Mouse (Mus musculus) frontal cortex, postnatal 36 days (tissue): ENCODE measurements around the gene Ryr1.
"Not testable (repeated sequence)": the region's sequence is repeated elsewhere in the genome, so short reads cannot be mapped to it uniquely, and the experiment has no call there.

Source experiments
- DNase-seq, 2 experiments: peaks; one replicate each; pipeline ENCODE4 v3.0.0; 2022; ENCODE audit warnings: low spot score in 2 of 2

The Ryr1 gene

GRCm38 (mm10) chr7:29084411-29084810 is 40.6 kb downstream of the Ryr1 start:
- no peak for DNase-seq

- DNase-seq = no peak
Observed at GRCm38 (mm10) chr7:29079419-29079950, 45.5 kb downstream of the Ryr1 start.

GRCm38 (mm10) chr7:29076977-29077376 is 48.0 kb downstream of the Ryr1 start:
- DNase-seq = peak; percentile 31

- DNase-seq = no peak
Observed at GRCm38 (mm10) chr7:29075208-29075607, 49.8 kb downstream of the Ryr1 start.

- DNase-seq = peak; percentile 26 to 27
Observed at GRCm38 (mm10) chr7:29072689-29073088, 52.3 kb downstream of the Ryr1 start.

GRCm38 (mm10) chr7:29071169-29071891 is 53.6 kb downstream of the Ryr1 start:
- peak; percentile 43 to 48 for DNase-seq

DNA sequence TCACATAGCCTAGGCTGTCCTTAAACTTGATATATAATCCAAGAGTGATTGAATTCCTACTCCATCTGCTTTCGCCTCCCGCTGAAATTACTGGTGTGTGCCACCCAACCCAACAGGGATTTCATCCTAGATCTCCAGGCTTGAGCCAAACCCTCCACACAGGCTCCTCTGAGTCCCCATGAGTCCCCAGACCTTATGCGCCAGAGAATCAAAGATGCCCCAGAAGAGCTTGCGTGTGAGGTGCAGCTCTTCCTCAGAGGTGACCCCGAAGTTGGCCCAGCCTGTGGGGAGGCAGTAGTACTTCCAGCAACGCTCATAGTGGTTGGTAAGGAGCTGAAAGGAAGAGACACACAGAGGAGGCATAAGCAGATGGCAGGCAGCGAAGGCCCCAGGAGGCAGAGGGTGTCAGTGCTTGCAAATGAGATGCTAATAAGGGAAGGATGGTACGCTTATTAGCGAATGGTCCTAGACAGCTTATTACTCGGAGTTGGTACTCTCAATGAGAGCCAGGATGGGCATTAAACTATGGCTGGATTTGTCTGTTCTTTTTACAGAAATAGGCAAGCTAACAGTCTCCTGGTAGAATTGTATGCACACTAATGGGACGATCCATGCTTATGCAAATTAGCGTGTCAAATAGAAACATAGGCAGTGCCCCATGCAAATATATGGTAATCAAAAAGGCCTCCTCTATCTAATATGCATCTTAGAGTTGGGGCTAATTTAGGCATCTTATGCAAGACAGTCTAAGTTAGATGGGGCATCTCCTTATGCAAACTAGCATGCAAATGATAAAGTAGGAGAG is 54.4 kb downstream of the Ryr1 start:
- peak; percentile 26 to 30 for DNase-seq

- no peak for DNase-seq
Observed at GRCm38 (mm10) chr7:29067758-29068157, 57.2 kb downstream of the Ryr1 start.

DNA sequence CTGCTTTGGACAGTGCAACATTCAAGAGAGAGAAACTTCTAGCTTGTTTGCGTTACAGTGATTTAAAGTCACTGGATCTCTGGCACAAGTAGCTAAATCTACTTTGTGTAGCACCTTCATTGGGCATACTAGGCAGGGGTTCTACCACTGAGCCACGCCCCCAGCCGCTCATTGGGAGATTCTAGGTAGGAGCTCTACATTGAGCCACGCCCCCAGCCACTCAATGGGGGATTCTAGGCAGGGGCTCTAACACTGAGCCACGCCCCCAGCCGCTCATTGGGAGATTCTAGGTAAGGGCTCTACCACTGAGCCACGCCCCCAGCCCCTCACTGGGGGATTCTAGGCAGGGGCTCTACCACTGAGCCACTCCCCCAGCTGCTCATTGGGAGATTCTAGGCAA is 61.5 kb downstream of the Ryr1 start:
- not testable (repeated sequence) for DNase-seq

DNA sequence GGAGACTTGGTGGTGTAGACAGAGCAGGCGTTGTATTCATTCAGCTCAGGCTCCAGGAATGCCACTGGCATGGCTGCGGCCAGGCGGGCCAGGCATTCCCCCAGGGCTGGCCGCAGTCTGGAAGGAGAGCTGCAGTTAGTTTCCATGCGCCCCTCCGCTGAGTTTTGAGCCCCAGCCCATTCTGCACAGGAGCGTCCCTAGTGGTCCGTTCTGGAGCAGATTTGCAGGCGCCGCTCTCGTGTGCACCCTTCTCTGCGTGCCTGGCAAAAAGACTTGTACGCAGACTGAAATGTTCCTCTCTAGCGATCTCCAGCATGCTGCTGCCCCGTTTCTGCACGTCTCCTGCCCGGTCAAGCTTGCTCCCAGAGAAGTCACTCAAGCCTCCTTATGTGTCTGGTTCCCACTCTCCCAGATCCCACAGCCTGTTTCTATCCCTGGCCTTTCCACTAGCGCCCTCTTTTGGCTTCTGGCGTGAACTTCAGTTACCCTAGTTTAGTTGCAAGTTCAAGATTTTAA is 63.4 kb downstream of the Ryr1 start:
- DNase-seq = no peak

DNA sequence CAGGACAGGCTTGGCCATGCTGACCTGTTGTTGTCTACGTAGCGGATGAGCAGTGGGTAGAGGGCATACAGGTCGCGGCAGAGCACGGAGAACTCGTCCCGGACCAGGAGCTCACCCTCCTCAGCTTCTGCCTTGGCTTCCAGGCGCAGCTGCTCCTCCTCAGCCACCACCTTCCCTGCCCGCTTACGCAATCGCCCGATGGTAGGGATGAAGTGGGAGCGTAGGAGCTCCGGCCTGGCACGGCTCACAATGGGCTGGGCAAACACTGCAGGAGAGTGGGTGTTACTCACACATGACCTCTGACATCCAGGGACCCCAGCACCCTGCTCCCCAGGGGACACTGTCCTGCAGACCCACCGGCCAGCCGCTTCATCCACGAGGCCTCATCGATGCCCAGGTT is 65.5 kb downstream of the Ryr1 start:
- DNase-seq = no peak

GRCm38 (mm10) chr7:29052821-29053220 is 72.2 kb downstream of the Ryr1 start:
- DNase-seq = no peak

GRCm38 (mm10) chr7:29050797-29051196 is 74.2 kb downstream of the Ryr1 start:
- peak in 1 of 2 experiments; percentile 72 for DNase-seq

DNA sequence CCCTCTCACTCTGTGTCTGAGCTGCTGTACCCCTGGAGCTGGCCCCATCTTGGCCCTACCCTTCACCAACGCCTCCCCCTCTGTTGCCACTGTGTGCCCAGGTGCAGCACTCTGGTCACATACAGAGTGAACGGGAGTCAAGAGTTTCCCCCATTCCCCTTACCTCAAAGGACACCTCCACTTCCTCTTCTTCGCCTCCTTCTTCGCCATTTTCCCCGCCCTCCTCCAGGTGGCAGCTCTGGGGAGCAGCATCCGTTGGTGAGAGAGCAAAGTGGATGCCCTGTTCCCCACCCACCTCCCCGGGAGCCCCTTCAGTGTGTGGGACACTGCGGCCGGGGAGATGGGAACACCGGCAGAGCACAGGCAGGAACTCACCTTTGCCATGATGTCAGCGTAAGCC is 76.4 kb downstream of the Ryr1 start:
- DNase-seq = no peak

DNA sequence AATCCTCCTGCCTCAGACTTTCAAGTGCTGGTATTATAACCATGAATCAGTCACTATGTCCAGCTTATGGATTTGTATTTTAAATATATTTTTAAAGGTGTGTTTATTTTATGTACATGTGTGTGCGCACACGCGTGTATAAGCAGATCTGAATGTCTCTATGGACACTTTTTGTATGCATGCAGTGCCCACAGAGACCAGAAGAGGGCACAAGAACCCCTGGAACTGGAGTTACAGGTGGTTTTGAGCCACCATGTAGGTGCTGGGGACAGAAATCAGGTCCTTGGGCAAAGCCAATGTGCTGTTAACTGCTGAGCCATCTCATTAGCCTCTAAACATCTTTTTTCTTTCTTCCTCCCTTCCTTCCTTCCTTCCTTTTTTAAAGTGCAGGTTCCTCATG is 76.9 kb downstream of the Ryr1 start:
- no peak for DNase-seq

GRCm38 (mm10) chr7:29046533-29046932 is 78.4 kb downstream of the Ryr1 start:
- DNase-seq = no peak

DNA sequence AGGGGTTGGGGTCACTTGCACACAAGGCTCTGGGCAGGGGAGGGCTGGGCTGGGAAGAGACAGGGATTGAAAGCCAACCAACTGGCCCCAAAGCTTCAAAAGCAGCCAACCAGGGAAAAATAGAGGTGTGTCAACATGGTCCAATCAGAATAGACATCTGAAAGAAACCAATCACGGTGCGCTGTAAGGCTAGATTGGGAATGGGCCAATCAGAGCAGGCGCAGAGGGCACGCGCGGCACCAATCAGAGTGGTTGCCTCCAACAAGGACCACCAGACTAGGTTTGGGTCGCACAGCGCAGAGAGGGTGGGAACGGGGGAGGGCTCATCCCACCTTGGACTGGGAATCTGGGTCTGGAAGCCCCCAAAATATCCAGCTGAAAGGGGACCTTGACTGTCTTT is 80.7 kb downstream of the Ryr1 start:
- no peak for DNase-seq

GRCm38 (mm10) chr7:29043674-29044057 is 81.3 kb downstream of the Ryr1 start:
- no peak for DNase-seq

DNA sequence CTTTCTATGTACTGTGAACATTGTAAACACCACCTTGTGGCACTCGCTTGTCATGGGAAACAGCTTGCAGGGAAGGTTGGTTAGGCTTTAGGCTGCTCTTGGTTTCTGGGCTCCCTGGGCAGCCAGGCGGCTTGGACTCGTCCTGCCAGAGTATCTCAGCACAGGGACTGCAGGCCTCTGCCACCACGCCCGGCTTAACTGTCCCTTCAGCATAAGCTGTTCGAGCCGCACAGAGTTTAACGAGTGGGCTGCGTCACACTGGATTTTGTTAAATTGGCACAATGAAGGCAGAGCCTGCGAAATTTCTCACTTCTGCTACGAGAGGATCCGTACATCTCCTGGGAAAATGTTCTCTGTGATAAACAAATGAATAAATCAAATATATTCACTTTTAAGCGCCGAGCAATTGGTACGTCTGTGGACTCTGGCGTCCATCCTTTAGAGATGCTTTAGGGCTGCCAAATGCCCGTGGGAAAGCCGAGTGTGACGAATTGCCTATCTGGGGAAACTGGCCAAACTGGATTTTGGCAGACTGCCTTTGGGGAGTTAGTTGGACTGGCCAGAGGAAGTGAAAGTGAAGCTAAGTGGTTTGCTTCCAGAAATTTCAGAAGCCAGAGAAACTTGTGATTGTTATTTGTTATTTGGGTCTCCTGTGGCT is 81.8 kb downstream of the Ryr1 start:
- DNase-seq = peak; percentile 30 to 45

GRCm38 (mm10) chr7:29041194-29041593 is 83.8 kb downstream of the Ryr1 start:
- DNase-seq = no peak

DNA sequence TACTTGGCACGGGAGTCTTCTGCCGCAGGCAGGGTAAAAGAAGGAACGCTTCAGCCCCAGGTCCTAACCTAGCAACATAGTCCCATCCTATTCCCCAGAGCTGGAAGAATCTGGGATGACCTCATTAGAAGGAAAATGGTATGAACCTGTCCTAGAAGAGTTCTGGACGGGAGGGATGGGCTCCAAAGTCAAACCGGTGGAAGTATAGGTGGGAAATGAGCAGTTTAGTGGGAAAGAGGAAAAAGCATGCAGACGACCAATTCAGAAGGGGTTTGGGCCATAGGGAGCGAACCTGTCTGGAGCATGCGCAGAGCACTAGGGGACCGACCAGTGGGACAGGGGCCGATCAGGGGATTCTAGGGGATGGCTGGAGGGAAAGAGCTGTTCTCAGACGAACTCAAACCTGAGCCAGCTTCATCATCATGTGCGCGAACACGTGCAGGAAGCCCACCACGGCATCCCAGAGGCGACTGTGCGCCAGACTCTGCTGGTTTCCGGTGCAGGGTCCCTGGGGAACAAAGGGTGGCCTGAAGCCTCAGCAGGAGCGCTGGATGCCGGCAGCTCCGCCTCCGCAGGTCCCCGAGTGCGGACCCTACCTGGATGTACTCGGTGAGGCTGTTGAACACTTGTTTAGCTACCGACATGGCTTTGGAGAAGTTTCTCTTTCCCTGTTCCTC is 84.9 kb downstream of the Ryr1 start:
- DNase-seq = no peak

DNA sequence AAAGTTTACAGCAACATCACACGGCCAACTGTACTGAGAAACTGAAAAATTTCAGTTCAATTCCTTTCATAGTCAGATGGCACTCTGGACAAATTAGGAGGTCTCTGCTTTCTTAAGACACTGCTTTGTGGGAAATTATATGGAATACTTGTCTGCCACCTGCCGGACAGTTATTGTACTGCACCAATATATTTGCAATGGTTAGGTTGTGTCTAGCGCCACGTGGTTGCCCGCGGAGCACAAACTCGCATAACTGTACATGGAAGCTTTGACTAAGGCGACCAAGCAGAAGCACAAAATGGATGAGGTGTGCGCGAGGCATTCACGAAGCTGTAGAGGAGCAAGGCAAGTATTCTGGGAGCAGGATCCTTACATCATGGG is 85.4 kb downstream of the Ryr1 start:
- peak; percentile 90 to 96 for DNase-seq
